Mouse (Mus musculus) CD4-positive, CD25-positive, alpha-beta regulatory T cell, adult 4 months (primary cell): ENCODE measurements around the gene Gnaq. TPM values are rescaled to one million over a fixed set of nuclear protein-coding genes. Genes with fewer than 3 reads are reported as not detected.
"Not testable (repeated sequence)": the region's sequence is repeated elsewhere in the genome, so short reads cannot be mapped to it uniquely, and the experiment has no call there.

Experiments
- ATAC-seq: one replicate; pipeline ENCODE4 v1.8.0; 2017
- polyA plus RNA-seq, 2 experiments: library from polyadenylated mRNA; unstranded; fragments of 100-300 nt; shearing (Covaris generic); gene quantifications; one replicate each; pipeline ENCODE4 v1.2.1; 2017

Gene Gnaq
- 10 to 100 TPM; 19.3 to 37.7 TPM for polyA plus RNA-seq

DNA sequence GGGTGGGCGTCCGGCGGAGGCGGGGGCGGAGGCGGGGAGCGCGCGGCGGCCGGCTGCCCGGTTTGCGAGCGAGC is at the start of gene Gnaq:
TSS of gene Gnaq (plus strand) at position 41 of the 74 bp plus-strand sequence.
- ATAC-seq = no peak

DNA sequence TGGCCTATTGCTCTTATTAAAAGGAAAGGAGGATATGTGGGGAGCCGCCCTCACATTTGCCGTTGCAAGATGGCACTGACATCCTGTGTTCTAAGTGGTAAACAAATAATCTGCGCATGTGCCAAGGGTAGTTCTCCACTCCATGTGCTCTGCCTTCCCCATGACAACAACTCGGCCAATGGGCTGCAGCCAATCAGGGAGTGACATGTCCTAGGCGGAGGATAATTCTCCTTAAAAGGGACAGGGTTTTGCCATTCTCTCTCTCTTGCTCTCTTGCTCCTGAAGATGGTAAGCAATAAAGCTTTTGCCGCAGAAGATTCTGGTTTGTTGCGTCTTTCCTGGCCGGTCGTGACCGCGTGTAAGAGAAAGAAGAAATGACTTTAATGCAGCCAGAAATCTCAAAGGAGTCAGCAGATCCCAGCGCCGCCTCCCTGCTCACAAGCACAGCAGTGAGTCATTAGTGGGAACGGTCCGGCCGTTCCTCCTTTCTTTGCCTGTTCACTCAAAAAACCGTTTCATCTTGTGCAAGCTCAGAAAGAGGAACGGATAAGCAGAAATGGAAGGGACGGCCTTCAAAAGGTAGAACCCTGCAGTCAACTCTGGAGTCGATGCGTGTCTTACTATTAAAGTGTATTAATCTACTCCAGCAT is 48.5 kb upstream of the Gnaq start:
- ATAC-seq = not testable (repeated sequence)

DNA sequence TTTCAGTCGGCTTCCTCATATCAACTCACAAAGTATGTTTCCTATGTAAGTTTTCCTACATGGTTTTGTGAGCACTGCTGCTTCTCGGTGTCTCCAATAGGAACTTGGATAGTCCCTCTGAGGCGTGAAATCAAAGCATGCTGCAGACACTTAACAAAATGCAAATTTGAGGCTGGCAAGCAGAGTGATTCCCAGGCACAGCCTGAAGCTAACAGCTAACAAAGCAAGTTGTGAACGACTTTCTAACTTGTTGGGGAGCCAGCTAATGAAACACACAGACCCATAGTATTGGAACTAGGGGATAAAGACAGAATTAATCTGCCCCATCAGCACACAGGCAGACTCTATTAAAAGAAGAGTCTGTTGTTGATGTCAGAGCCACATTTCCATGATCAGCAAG is 47.4 kb upstream of the Gnaq start:
- ATAC-seq = no peak

DNA sequence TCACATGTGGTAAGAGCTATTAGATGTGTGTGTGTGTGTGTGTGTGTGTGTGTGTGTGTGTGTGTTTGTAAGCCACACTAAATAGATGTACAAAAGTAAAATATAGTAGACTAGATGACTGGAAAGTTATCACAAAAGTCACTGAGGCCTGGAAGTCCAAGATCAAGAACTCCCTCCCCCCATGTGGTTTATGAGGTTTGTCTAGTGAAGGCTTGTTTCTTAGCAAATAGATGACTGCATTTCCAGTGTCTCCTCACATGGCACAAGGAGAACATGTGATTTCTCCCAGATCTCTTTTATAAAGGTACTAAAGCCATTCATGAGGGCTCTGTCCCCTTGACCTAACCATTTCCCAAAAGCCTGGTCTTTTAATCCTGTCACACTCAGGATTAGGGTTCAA is 46.5 kb upstream of the Gnaq start:
- no peak for ATAC-seq

DNA sequence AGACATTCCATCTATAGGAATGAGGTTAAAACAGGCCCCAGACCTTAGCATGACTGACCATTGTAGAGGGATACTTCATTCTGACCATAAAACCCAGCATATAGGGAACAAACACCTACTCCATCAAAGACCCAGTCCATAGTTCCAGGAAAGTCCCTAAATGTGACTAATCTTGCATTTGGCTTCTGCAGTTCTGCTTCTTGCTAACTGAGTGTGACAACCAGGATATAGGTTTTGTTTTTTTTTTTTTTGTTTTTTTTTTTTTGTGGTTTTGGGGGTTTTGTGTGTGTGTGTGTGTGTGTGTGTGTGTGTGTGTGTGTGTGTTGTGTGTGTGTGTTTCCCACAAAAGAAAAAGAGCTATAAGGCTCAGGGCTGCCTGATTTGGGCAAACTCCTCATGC is 46.0 kb upstream of the Gnaq start:
- no peak for ATAC-seq

DNA sequence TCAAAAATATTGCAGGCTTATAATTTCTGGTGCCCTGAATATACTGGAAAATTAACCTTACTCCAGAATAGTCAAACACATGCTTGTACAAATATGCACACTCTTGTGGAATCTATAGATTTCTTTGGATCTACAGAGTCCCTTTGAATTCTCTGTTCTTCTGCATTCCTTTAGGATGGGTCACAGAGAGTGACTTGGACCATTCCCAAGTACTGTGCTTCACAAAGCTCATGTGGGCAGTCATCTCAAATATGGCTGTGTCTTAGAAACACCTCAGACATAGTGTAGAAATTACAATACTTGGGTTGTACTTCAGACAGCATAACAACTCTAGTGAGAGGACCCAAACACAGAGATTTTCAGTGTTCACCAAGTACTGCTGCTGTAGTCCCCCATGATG is 45.2 kb upstream of the Gnaq start:
- no peak for ATAC-seq

DNA sequence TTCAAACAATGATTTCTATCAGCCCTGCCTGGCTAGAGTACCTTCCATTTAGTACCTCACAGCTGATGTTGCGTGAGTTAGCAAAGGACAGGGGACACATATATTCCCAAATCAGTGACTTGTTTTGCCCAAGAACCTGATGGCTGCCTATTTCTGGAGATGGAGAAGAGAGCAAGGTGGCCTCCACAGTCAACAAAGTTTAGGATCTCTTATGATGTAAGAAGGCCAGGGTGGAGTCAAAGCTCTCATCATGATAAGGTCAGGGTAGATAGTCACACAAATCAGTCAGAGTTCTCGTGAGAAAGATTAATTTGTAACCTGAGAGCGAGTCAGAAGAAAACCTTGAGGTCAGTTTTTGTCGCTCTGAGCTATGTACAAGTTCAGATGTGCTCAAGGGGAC is 39.0 kb upstream of the Gnaq start:
- ATAC-seq = peak; percentile 32

DNA sequence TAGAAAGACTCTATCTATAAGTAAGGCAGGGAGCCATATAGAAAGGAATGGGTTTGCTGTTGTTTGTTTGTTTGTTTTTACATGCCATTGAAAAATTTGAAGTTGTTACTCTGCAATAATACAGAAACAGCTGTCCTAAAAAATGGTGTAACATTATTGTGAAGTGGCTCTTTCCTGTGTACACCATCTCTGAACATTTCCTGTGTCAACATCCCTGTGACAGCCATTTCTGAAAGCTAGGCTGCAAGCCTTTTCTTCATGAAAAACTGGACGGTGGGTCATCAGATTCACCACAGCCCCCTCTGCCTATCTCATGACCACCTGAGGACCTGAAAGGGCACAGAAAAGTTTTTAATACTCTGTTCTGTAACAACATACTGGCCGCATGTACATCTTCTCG is 22.7 kb upstream of the Gnaq start:
- ATAC-seq = no peak

DNA sequence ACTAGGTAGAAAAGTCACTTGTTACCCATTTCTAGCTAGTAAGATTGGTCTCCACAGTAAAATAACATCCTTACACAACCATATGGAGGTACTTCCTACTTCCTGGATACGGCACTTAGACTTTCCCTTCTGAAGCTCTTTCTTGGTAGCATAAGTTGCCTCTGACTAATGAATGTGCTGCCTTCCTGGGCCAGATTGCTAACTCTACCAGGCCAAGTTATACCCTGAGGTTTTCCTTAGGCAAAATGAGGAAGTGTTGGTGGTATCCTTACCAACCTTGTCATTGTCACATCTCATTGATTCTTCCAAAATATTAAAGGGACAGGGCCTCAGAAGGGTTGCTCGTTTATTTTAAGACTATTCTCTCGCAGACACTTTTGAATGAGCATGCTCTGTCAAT is 22.0 kb upstream of the Gnaq start:
- no peak for ATAC-seq

DNA sequence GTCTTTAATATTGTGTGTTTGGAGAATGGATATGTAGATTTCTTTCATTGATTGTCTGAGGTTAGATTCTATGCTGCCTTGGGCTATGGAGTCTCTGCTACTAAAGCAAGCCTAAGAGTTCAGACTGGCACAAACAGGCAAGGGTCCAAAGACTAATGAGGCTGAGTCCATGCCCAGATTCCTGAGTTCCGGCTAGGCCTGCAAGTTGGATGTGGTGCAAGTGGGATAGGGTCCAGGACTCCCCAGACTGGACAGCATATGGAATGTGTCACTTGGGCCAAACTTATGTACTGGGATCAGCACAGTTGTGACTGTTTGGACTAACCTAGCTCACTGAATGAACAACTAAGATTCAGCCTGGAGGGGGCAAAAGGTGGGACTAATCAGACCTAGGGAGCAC is 19.3 kb upstream of the Gnaq start:
- ATAC-seq = no peak

DNA sequence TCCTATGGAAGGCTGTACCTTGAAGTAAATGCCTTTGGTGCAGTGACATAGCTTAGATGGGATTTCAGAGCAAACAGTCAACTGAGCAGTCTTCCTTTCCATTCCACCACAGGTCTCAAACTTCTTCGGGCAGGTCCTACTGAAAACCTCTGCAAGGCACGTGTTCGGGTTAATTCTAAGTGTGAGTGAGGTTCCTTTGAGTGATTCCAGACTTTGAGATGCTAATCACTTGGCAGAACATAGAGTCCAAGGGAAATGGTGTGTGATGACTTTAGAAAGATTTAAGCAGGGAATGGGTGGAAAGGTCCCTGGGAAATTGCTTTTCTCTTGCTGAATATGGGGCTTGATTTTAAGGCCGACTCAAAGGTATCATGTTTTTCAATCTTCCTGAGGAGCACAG is 14.2 kb upstream of the Gnaq start:
- ATAC-seq = no peak

DNA sequence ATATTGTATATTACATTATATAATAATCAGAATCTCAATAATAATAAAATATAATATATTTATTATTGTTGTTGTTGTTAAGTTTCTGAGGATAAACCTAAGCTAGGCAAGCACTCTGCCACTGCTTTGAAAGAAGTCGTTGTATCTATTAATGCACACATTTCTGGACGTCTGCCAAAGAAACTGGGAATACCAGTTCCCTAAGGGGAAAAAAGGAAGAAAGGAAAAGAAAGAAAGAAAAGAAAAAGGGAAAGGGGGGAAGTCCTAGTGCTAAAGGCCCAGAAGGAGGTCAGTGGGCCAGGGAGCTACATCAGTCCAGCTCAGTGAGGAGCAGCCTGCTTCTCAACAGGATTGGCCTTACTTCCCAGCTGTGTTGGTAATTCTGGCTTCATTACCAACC is 11.3 kb upstream of the Gnaq start:
- no peak for ATAC-seq

DNA sequence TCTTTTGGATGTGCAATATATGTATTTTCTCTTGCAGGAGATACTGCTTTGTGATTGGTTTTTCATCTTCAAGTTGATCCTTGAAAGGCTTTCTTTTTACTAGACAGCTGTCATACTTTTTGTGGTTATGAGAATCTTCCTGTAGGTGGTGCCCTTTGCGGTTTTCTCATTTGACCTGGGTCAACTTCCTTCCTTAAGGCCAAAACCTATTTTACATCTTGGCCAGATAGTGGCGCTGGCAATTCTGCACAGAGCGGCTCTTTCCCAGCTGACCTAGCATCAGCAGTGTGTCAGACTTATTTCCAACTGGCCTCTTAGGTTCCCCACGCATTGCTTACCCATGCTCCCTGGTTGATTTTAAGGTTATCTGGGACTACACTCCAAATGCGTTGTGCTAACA is 3.9 kb upstream of the Gnaq start:
- ATAC-seq = no peak

DNA sequence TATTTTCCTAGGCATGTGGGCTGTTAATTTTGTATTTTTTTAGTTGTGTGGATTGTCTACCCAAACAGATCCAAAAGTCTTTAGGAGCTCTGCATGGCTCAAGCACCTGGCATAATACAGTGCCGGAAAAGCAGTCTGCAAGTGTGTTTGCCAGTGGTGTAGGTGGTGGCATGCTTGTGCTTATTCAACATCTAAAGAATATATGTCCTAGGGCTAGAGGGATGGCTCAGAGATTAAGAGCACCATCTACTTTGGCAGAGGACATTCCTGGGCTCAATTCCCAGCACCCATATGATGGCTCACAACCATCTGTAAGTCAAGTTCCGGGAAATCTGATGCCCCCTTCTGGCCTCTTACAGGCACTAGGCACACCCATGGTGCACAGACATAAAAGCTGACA is 3.5 kb upstream of the Gnaq start:
- ATAC-seq = no peak

DNA sequence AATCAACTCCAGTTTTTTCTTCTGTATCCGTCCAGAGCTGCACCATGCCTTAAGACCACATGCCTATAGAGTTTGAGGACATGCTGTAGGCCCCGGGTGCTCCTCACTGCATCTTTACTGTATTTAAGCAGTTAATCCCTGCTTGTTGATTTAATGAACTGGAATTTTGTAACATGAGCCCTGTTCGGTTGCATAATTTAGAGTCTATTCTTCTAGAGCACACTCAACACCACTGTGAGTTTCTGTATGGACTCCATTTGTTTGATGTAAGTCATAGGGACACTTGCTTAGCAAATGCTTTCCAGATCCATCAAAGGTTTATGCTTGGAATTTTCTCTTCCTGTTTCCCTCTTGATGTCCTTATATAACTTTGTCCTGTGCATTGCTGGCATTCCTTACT is 2.2 kb upstream of the Gnaq start:
- no peak for ATAC-seq

DNA sequence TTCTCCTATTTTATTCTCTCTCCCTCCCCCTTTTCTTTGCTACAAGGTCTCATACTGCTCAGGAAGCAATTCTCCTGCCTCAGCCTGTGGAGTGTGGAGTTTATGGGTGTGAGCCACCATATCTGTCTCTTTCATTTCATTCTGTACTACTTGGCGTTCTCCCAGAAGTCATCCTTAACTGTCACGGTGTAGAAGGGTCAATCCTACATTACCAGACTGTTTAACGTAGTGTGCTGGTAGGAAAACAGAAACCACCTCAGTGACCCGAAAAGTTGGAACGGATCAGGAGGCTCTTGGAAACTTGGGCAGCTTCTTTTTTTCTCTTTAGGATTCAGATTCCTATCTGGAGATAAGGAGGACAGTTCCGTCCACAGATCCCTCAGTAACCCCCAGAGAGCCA is 800 bp upstream of the Gnaq start:
- no peak for ATAC-seq

DNA sequence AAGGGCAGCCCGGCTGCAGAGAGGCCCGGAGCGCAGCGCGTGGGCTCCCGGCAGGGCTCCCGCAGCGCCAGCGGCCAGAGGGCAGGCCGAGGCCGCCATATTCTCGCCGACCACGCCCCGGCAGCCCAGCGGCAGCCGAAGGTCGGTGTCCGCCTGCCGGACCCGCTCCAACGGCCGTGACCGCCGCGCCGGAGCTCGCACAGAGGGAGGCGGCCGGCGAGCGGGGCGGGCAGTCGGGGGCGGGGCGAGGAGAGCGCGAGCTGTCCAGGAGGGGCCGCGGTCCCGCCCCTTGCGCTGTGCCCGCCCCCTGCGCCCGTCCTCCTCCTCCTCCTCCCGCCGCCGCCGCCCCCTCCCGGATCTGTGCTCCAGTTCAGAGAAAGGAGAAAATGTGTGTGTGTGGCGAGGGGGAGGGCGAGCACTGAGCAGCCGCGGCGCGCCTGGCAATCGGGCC is 266 bp upstream of the Gnaq start:
- ATAC-seq = peak; percentile 63

DNA sequence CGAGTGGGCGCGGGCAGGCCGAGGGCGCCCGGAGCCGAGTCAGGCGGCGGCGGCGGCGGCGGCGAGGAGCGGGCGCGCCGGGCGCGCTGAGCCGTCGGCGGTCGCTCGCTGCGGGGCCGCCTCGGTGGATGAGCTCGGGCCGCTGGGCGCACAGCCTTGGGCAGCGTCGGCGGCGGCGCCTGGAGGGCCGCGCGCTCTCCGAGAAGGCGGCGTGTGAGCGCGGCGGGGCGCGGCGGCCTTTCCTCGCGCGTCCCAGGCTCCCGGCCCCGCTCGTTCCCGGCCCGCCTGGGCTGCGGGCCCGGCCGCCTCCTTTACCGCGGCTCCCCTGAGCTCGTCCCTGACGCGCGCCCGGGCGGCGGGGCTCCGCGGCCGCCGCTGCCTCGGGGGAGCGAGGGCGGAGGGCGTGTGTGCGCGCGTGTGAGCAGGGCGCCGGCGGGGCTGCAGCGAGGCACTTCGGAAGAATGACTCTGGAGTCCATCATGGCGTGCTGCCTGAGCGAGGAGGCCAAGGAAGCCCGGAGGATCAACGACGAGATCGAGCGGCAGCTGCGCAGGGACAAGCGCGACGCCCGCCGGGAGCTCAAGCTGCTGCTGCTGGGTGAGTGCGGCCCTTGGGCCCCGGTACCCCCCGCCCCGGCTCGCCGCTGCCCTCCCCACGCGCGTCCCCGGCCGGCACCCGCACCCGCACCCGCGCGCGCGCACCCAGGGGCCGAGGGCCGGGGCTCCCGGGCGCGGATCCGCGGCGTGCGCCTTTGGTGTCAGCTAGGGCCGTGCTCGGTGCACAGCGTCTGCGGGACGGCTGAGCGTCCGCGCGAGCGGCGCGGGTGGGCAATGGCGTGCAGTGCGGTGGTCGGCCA is 462 bp downstream of the Gnaq start:
- ATAC-seq = peak; percentile 44

DNA sequence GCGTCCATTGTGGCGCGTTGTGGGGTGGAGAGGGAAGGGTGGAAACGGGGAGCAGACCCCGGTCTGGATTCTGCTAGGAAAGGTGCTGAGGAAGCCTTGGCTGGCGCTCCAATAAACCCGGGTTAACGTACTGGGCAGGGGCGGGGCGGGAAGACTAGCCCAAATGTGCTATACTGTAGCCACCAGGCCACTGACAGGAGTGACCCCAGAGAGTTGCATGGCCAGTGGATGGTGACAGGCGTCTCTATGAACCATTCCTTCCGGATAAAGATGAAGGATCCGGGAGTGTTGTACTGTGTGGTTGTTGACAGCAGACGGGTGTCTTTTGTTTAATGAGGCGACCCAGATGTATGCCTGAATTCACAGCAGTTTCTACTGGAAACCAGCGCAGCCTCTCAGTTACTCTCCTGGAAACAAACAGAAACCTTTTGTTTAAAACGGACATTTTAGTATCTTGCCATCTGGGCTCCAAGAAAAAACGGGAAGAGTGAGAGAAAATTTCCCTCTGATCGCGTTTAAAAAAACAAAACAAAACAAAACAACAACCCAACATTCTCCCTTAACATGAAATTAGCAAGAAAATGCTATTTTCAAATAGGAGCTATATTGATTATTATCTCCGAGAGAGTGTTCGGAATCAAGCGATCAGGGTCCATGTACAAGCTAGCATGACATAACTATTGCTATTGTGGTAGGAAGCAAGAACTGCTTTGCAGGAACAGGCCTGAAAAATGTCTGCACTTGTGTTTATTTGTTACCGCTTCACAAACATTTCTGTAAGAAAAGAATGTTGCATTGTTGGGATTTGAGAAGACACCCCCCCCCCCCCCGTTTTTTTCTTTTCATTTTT is 1.3 kb downstream of the Gnaq start:
- ATAC-seq = no peak

DNA sequence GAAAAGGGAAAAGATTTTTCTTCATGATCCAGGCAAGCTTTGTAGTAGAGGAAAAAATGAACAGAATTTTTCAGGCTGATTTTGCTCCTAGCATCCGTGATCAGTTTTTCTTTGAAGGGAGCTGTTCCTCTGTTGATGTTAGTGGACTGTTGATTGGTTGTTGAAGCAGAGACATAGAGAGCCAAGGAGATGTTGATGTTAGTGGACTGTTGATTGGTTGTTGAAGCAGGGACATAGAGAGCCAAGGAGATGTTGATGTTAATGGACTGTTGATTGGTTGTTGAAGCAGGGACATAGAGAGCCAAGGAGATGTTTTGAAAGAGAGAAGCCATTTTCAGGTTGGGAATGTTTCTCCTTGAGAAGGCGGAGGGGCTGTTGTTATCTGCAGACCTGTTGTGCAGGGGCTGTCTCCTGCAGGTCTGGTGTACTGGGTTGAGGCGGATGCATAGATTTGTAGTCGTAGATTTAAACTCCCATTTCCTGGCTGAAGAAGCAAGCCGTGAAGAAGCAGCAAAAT is 5.5 kb downstream of the Gnaq start:
- no peak for ATAC-seq

DNA sequence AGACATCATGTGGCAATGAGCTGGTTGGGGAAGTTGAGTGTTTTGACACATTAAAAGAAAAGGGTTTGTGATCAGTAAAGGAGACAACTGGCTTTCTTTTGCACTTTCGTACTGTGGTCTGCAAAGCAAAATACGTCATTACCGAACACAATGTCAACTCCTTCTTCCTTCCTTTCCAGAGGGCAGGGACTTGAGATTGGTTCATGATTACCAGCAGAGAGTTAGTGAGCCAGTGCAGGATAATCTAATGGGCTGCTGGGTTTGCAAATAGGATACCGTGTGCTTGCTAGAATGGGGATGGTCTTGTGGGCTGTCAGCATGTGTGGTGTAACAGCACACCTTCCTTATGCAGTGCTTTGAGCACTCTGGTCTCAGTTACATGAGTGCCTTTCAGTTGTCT is 8.1 kb downstream of the Gnaq start:
- ATAC-seq = peak; percentile 20

DNA sequence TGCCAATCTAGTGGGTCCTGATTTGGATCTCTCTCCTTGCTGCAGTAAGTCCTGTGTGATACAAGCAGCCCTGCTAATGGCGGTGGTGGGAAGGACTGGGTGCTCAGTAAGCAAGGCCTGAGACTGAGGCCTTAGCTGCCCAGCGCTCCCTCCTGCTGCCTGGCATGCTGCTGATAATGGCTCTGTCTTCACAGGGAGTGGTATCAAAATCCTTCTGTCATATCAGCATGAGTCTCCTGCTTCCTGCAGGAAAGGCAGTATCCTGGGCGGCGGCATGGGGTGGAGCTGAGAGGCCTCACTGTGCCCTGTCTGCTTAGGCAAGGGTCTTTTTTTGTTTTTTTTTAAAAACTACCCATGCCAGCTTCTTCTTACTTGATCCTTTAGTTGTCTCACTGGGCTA is 9.2 kb downstream of the Gnaq start:
- ATAC-seq = no peak

DNA sequence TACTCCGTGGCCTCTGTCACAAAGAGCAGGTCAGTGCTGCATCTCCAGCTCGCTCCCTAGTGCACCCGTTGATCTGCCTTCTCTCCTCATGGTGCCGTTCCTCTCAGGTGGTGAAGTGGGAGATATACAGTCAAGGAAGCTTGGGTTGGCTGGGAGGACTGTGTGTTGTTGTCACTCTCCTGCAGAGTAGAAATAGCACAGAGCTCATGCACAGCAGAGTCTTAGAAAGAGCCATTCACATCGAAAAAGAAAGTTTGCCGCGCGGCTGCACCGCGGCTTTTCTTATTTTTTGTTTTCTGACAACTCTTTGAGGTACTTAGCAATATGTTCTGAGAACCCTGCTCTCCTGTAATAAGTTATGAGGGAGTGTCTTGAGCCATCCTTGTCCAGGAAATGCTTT is 10.4 kb downstream of the Gnaq start:
- no peak for ATAC-seq

DNA sequence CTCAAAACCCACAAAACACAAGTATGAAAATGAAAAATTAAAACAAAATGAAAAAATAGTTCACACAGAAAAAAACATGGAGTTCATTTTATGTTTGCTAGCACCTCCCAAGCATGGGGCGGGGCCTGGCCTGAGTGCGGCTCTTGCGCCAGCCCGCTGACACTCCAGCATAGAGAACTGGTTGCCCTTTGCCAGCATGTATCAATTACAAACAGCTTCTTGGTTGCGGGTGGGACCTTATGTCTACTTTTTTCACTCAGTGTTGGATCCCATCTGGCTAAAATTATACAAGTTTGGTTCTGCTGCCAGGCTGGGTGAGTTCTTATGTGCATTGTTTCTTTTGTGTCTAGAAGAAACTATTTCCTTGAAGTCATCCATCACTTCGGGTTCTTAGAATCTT is 14.8 kb downstream of the Gnaq start:
- no peak for ATAC-seq
